ENCODE assay signal across 25 mouse cellular contexts in genomic region chr5:30551022-30551638, GRCm38 (mm10). TPM values are rescaled to one million over a fixed set of nuclear protein-coding genes. Genes with fewer than 3 reads are reported as not detected.
DNase-seq lines count a peak whose midpoint lies in the region; ATAC-seq and TF ChIP-seq lines count a peak whose summit lies in the region.
"Had no signal": no experiment of that assay in that cellular context is flagged by ENCODE, and none has a peak within 500 bp of the region (broad histone marks: within the 10 kb centered on the region; RNA-seq: fewer than 3 reads in every experiment).

No protein-coding gene starts in this region.

- no peaks in the 10 kb centered on the region for H3K9me3 ChIP-seq in kidney, embryonic 16.5 days (ENCODE audit: low read length)
- H3K9me3 ChIP-seq: embryonic facial prominence, embryonic 12.5 days; forebrain, embryonic 15.5 days; heart, embryonic 15.5 days; hindbrain, embryonic 13.5 days had no signal

- H3K4me3 ChIP-seq in lung, adult 2 months (replicated peaks; ENCODE audit: extremely low read depth, low read depth, low read length) = no peak overlapping the region
- H3K4me3 ChIP-seq in kidney, embryonic 16.5 days (ENCODE audit: low read length) = no peak overlapping the region
- H3K4me3 ChIP-seq: embryonic facial prominence, embryonic 12.5 days; forebrain, embryonic 15.5 days; heart, embryonic 15.5 days; hindbrain, embryonic 13.5 days had no signal

- H3K36me3 ChIP-seq in kidney, embryonic 16.5 days (ENCODE audit: insufficient read depth, low read length) = no peaks in the 10 kb centered on the region
- H3K36me3 ChIP-seq: embryonic facial prominence, embryonic 12.5 days; forebrain, embryonic 15.5 days; heart, embryonic 15.5 days; hindbrain, embryonic 13.5 days had no signal

- no peaks in the 10 kb centered on the region for H3K27me3 ChIP-seq in kidney, embryonic 16.5 days (ENCODE audit: insufficient read depth, low read length)
- H3K27me3 ChIP-seq: embryonic facial prominence, embryonic 12.5 days; forebrain, embryonic 15.5 days; heart, embryonic 15.5 days; hindbrain, embryonic 13.5 days had no signal

- no peak overlapping the region for H3K27ac ChIP-seq in kidney, embryonic 16.5 days (ENCODE audit: low read length)
- H3K27ac ChIP-seq: embryonic facial prominence, embryonic 12.5 days; forebrain, embryonic 15.5 days; heart, embryonic 15.5 days; hindbrain, embryonic 13.5 days had no signal

- no peak overlapping the region for H3K9ac ChIP-seq in kidney, embryonic 16.5 days (replicated peaks; ENCODE audit: low read length)
- H3K9ac ChIP-seq: embryonic facial prominence, embryonic 12.5 days; forebrain, embryonic 15.5 days; heart, embryonic 15.5 days; hindbrain, embryonic 13.5 days had no signal

- ATAC-seq in kidney, embryonic 16.5 days (ENCODE audit: low FRiP score, low TSS enrichment) = no peak
- ATAC-seq: intestine, embryonic 16.5 days had no signal

- 78% methylated on average over 8 of the region's 8 CpGs for WGBS in lung, adult 2 months
- 82% methylated on average over 8 of the region's 8 CpGs for WGBS in kidney, embryonic 16.5 days

- peak; percentile 34 to 46 for DNase-seq in lung, adult 18-20 months
- DNase-seq in lung, adult 2 months = no peak
- DNase-seq in adrenal gland, adult 8-10 months = peak; percentile 96
- peak; percentile 90 to 93 for DNase-seq in adrenal gland, postnatal 36 days
- DNase-seq in lung, postnatal 36 days = peak; percentile 57
- DNase-seq in cerebellum, adult 11 months = no peak
- no peak for DNase-seq in kidney, postnatal 25 days
- DNase-seq: embryo, embryonic 11 days; gastrocnemius, postnatal 10 days had no signal

- no peaks in the 10 kb centered on the region for H3K4me1 ChIP-seq in lung, adult 2 months (ENCODE audit: control insufficient read depth, insufficient read depth, low read length)
- H3K4me1 ChIP-seq in kidney, embryonic 16.5 days (ENCODE audit: insufficient read depth, low read length) = no peaks in the 10 kb centered on the region

- TF ChIP-seq POLR2A in lung, adult 2 months (IDR thresholded peaks at IDR 0.05; ENCODE audit: borderline replicate concordance, extremely low read depth, low read depth, low read length) = no peak

- no peak overlapping the region for H3K4me2 ChIP-seq in kidney, embryonic 16.5 days (replicated peaks; ENCODE audit: low read depth, low read length)
- H3K4me2 ChIP-seq: embryonic facial prominence, embryonic 12.5 days; forebrain, embryonic 15.5 days; heart, embryonic 11.5 days; heart, embryonic 15.5 days; hindbrain, embryonic 13.5 days had no signal

- no peak for TF ChIP-seq CTCF in lung, adult 2 months (IDR thresholded peaks at IDR 0.05; ENCODE audit: insufficient read depth, low read length)

RNA-seq across cellular contexts. Expression of gene Cib4, which starts 5.5 kb away (rescaled TPM):
- 0.62 TPM in 1 of 2 replicates, not detected in the other for polyA plus RNA-seq in lung, adult 2 months (2012; rRNA removed)
- total RNA-seq in adrenal gland, adult 8-10 months (2022) = 1 to 10 TPM; 1.9 to 6.7 (median 3.7) TPM
- 1 to 10 TPM; 1.4 to 4.0 TPM for total RNA-seq in adrenal gland, postnatal 36 days (2021)
- not detected in 2 replicates for polyA plus RNA-seq in kidney, embryonic 16.5 days (2015; fragmentation: Nextera tagmentation; extraction: Ambion mirVana)
- total RNA-seq: common myeloid progenitor, adult 5-6 weeks; gastrocnemius, postnatal 10 days; gastrocnemius, postnatal 4 days; heart, adult 18-20 months; heart, postnatal 14 days; hematopoietic stem cell, adult 5-6 weeks; MEL had no signal
- polyA plus RNA-seq: brain, embryonic 14.5 days; C2C12; embryonic facial prominence, embryonic 12.5 days; forebrain, embryonic 11.5 days; forebrain, embryonic 15.5 days; heart, embryonic 11.5 days; heart, embryonic 15.5 days; hindbrain, embryonic 13.5 days; intestine, embryonic 16.5 days had no signal

RNA-seq across cellular contexts. Expression of gene Kcnk3, which starts 36.8 kb away (rescaled TPM):
- 85.5 and 98.7 TPM in 2 replicates for polyA plus RNA-seq in lung, adult 2 months (2012; rRNA removed)
- 1,000 to 10,000 TPM; 1,385 to 1,638 (median 1,575) TPM for total RNA-seq in adrenal gland, adult 8-10 months (2022)
- 1,000 to 10,000 TPM; 1,187 to 1,472 TPM for total RNA-seq in adrenal gland, postnatal 36 days (2021)
- polyA plus RNA-seq in kidney, embryonic 16.5 days (2015; fragmentation: Nextera tagmentation; extraction: Ambion mirVana) = 2.0 and 5.5 TPM in 2 replicates
- total RNA-seq: common myeloid progenitor, adult 5-6 weeks; MEL had no signal
- polyA plus RNA-seq: C2C12 had no signal

Comparison
In these comparisons a context has a peak if more than half of its experiments do, and no peak if none do; other contexts are left out.
1. DNase-seq: peak in lung, adult 18-20 months (2 of 2), adrenal gland, adult 8-10 months (single experiment), adrenal gland, postnatal 36 days (2 of 2) and lung, postnatal 36 days (single experiment); none in lung, adult 2 months (single experiment), cerebellum, adult 11 months (single experiment) and kidney, postnatal 25 days (0 of 2).